Mouse (Mus musculus) hindbrain, postnatal 0 days (tissue): ENCODE measurements around the gene Gm49387. TPM values are rescaled to one million over a fixed set of nuclear protein-coding genes. Genes with fewer than 3 reads are reported as not detected.

Source experiments
- ATAC-seq: fragments of 200-750 bp; cut with Nextera tagmentation; 2 replicates; pipeline ENCODE4 v1.8.0; 2017; ENCODE audit warnings: mild to moderate bottlenecking, moderate TSS enrichment, moderate library complexity
- DNase-seq: peaks from one replicate; pipeline ENCODE4 v3.0.0-alpha.2; 2015; ENCODE audit warnings: low spot score
- H3K27ac ChIP-seq: fragments of 300-500 bp; sonication (generic); 2 replicates; pipeline ENCODE4 v1.5.1; 2014; ENCODE audit warnings: mild to moderate bottlenecking
- H3K27me3 ChIP-seq: fragments of 300-500 bp; sonication (generic); 2 replicates; pipeline ENCODE4 v1.6.1; 2014; ENCODE audit warnings: low read length, mixed read lengths; ENCODE audit not compliant: insufficient read depth
- H3K36me3 ChIP-seq: fragments of 300-500 bp; sonication (generic); 2 replicates; pipeline ENCODE4 v1.6.1; 2014; ENCODE audit warnings: low read length, mixed read lengths; ENCODE audit not compliant: insufficient read depth
- H3K4me1 ChIP-seq: fragments of 300-500 bp; sonication (generic); 2 replicates; pipeline ENCODE4 v1.6.1; 2014; ENCODE audit warnings: antibody characterized with exemption, low read length, mixed read lengths; ENCODE audit not compliant: insufficient read depth
- H3K4me2 ChIP-seq: fragments of 300-500 bp; sonication (generic); 2 replicates; pipeline ENCODE4 v1.6.1; 2014; ENCODE audit warnings: low read depth, mild to moderate bottlenecking, low read length, moderate library complexity, mixed read lengths
- H3K4me3 ChIP-seq: fragments of 300-500 bp; sonication (generic); 2 replicates; pipeline ENCODE4 v1.5.1; 2014; ENCODE audit warnings: low read length
- H3K9ac ChIP-seq: fragments of 300-500 bp; sonication (generic); replicated peaks from 2 replicates; pipeline ENCODE4 v1.6.1; 2014; ENCODE audit warnings: mild to moderate bottlenecking, low read length, moderate library complexity, mixed read lengths
- H3K9me3 ChIP-seq: fragments of 300-500 bp; sonication (generic); 2 replicates; pipeline ENCODE4 v1.6.1; 2016; ENCODE audit warnings: low read length, mixed read lengths
- CTCF ChIP-seq: IDR thresholded peaks from 2 replicates; pipeline ENCODE4 v1.5.1; 2016; ENCODE audit warnings: antibody characterized with exemption, control low read depth, low read depth
- WGBS: fragments of 180-500 bp; shearing (Covaris S2); extraction: QIAGEN DNeasy Blood & Tissue Kit; methylation state at CpG from one replicate; pipeline ENCODE4 v1.1.7; 2014; 5-methylcytosine and 5-hydroxymethylcytosine counted together
- polyA plus RNA-seq: library from polyadenylated mRNA; unstranded; fragments of >200 nt; fragmentation: Nextera tagmentation; extraction: Ambion mirVana; gene quantifications from 2 replicates; pipeline ENCODE4 v1.2.1, GENCODE M21; 2015
- total RNA-seq: library from RNA; depleted of rRNA; stranded (reverse); fragments of >200 nt; gene quantifications from 2 replicates; pipeline ENCODE4 v1.2.3, GENCODE M21; 2014

Gene Gm49387
- total and polyA plus RNA-seq, 2 experiments from 2014 or later = not detected

- H3K9ac ChIP-seq = no peak overlapping the region
- no peaks in the 10 kb centered on the region for H3K4me1 ChIP-seq
- ATAC-seq = no peak
- no peak overlapping the region for H3K4me3 ChIP-seq
- H3K36me3 ChIP-seq = no peaks in the 10 kb centered on the region
- no peaks in the 10 kb centered on the region for H3K9me3 ChIP-seq
- no peaks in the 10 kb centered on the region for H3K27me3 ChIP-seq
- TF ChIP-seq CTCF = no peak
- 96% methylated on average over 3 of the region's 3 CpGs for WGBS
- H3K4me2 ChIP-seq = no peak overlapping the region
- H3K27ac ChIP-seq = peak overlapping the region; percentile 26; the same call in 1 of the 2 replicates
- no peak for DNase-seq
Observed at GRCm38 (mm10) chr14:31680656-31681055, 40.0 kb upstream of the Gm49387 start.

DNA sequence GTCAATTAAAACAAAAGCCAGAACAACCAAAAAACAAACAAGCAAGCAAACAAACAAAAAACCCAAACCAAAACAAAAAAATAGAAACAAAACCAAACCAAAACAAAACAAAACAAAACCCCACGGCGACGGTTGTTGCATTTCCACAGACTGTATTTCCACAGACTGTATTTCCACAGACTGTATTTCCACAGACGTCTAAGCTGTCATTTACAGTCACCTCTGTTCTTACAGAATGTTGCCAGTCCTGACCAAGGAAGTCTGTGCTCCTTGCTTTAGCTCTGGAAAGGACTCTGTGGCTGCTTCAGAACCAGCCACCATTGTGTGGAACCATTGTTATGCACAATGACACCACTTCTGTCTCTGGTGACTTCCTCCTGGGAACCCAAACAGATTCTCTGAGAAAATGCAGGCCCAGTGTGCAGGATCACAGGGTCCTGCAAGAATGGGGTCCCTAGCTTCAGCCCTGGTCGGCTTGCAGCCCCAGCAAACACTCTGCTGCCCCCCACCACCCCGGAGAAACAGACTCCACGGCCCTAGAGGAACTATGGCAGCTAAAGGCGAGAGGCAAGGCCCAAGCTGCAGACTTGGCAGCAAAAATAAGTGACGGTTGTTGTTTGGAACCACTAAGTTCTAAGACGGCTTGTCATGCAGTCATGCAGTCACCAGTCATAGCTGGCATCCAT, 31.1 kb upstream of the Gm49387 start:
- 44% methylated on average over 10 of the region's 10 CpGs for WGBS
- Histone ChIP-seq H3K27me3 (no peaks in the 10 kb centered on the region), H3K36me3 (peaks cover 4% of the 10 kb centered on the region; the same call in 1 of the 2 replicates), H3K4me3 (no peak overlapping the region), H3K9ac (no peak overlapping the region), H3K9me3 (no peaks in the 10 kb centered on the region), H3K4me2 (no peak overlapping the region), H3K4me1 (peaks cover 13% of the 10 kb centered on the region; the same call in 1 of the 2 replicates), H3K27ac (no peak overlapping the region)
- DNase-seq = no peak
- no peak for ATAC-seq
- TF ChIP-seq CTCF = no peak

GRCm38 (mm10) chr14:31669642-31670490, 29.2 kb upstream of the Gm49387 start:
- TF ChIP-seq CTCF = no peak
- peaks cover 16% of the 10 kb centered on the region; the same call in 1 of the 2 replicates for H3K4me1 ChIP-seq
- H3K27ac ChIP-seq = peak overlapping the region; percentile 70
- DNase-seq = peak; percentile 30
- H3K36me3 ChIP-seq = peaks cover 4% of the 10 kb centered on the region; the same call in 1 of the 2 replicates
- peak; percentile 33 for ATAC-seq
- no peak overlapping the region for H3K9ac ChIP-seq
- 52% methylated on average over 15 of the region's 15 CpGs for WGBS
- no peak overlapping the region for H3K4me2 ChIP-seq
- no peak overlapping the region for H3K4me3 ChIP-seq
- H3K27me3 ChIP-seq = no peaks in the 10 kb centered on the region
- H3K9me3 ChIP-seq = no peaks in the 10 kb centered on the region

DNA sequence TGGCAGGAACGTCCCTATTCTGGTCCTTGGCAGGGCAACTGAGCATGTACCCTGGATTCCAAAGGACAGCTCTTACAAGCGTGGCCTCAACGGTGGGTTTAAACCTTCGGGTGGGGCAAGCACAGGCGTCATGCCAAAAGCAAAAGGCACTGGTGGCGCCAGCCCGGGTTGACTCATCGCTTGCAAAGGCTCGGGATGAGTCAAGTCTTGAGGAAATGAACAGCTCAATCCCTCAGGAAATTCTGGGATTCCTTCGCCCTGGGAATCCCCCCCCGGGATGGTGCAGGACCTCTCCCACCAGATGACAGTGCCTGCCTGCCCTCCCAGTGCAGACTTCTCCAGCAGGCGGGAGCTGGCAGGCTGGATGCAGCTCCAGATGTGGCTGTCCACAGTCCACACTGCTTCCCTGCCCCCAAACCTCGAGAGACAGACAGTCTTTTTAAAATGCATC, 28.5 kb upstream of the Gm49387 start:
- H3K9me3 ChIP-seq = no peaks in the 10 kb centered on the region
- peak; percentile 57; the same call in 1 of the 2 replicates for ATAC-seq
- no peak overlapping the region for H3K9ac ChIP-seq
- 46% methylated on average over 13 of the region's 13 CpGs for WGBS
- peaks cover 4% of the 10 kb centered on the region; the same call in 1 of the 2 replicates for H3K36me3 ChIP-seq
- no peak for TF ChIP-seq CTCF
- DNase-seq = peak; percentile 31
- H3K4me2 ChIP-seq = no peak overlapping the region
- no peak overlapping the region for H3K4me3 ChIP-seq
- peak overlapping the region; percentile 70 for H3K27ac ChIP-seq
- H3K4me1 ChIP-seq = peaks cover 19% of the 10 kb centered on the region; the same call in 1 of the 2 replicates
- H3K27me3 ChIP-seq = no peaks in the 10 kb centered on the region

- 0 out of 2 replicates have a peak overlapping the region, but pooled peaks have one; percentile 5 for H3K27ac ChIP-seq
- H3K4me2 ChIP-seq = no peak overlapping the region
- peaks cover 27% of the 10 kb centered on the region; the same call in 1 of the 2 replicates for H3K4me1 ChIP-seq
- H3K4me3 ChIP-seq = no peak overlapping the region
- DNase-seq = no peak
- no peak for ATAC-seq
- H3K9me3 ChIP-seq = no peaks in the 10 kb centered on the region
- H3K36me3 ChIP-seq = peaks cover 4% of the 10 kb centered on the region; the same call in 1 of the 2 replicates
- TF ChIP-seq CTCF = no peak
- H3K9ac ChIP-seq = no peak overlapping the region
- no peaks in the 10 kb centered on the region for H3K27me3 ChIP-seq
- WGBS = 78% methylated on average over 13 of the region's 13 CpGs
Observed at GRCm38 (mm10) chr14:31668326-31668725, 27.6 kb upstream of the Gm49387 start.

DNA sequence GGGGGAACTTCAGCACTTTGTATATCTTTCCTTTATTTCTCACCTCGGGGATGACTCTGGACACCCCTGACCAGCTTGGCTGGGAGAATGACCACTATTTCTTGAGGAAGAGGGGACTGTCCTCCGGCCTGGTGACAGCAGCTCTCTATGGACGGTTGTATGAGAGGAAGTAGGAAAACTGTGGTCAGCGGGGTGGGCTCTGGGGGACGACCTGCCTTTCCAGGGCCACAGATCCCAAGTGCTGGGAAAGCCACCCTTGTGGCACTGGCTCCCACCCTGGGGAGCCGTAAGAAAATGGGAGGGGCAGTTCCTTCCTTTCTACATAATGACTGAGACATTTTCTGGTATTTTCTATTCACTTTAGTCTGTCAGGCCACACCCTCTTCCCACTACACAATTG, 27.1 kb upstream of the Gm49387 start:
- H3K9me3 ChIP-seq = no peaks in the 10 kb centered on the region
- H3K9ac ChIP-seq = no peak overlapping the region
- DNase-seq (no peak), ATAC-seq (no peak)
- H3K27ac ChIP-seq = no peak overlapping the region
- WGBS = 82% methylated on average over 6 of the region's 6 CpGs
- no peaks in the 10 kb centered on the region for H3K27me3 ChIP-seq
- TF ChIP-seq CTCF = no peak
- H3K4me2 ChIP-seq = no peak overlapping the region
- peaks cover 33% of the 10 kb centered on the region for H3K4me1 ChIP-seq
- no peak overlapping the region for H3K4me3 ChIP-seq
- peaks cover 4% of the 10 kb centered on the region; the same call in 1 of the 2 replicates for H3K36me3 ChIP-seq
